Mouse (Mus musculus) heart, adult 2 months (tissue): ENCODE measurements around the gene Fgl2.

Experiments
- CTCF ChIP-seq: fragments of 200-600 bp; IDR thresholded peaks from 2 replicates; pipeline ENCODE4 v1.8.1; 2022; ENCODE audit warnings: antibody characterized with exemption, mild to moderate bottlenecking, moderate library complexity
- EP300 ChIP-seq: fragments of 200-500 bp; IDR thresholded peaks from 2 replicates; pipeline ENCODE4 v1.6.1; 2011; ENCODE audit warnings: low read depth, low read length, control low read depth; ENCODE audit not compliant: insufficient read depth
- POLR2A ChIP-seq: fragments of 200-500 bp; IDR thresholded peaks from 2 replicates; pipeline ENCODE4 v1.6.1; 2011; ENCODE audit warnings: mild to moderate bottlenecking, low read depth, low read length, control low read depth; ENCODE audit not compliant: insufficient read depth

DNA sequence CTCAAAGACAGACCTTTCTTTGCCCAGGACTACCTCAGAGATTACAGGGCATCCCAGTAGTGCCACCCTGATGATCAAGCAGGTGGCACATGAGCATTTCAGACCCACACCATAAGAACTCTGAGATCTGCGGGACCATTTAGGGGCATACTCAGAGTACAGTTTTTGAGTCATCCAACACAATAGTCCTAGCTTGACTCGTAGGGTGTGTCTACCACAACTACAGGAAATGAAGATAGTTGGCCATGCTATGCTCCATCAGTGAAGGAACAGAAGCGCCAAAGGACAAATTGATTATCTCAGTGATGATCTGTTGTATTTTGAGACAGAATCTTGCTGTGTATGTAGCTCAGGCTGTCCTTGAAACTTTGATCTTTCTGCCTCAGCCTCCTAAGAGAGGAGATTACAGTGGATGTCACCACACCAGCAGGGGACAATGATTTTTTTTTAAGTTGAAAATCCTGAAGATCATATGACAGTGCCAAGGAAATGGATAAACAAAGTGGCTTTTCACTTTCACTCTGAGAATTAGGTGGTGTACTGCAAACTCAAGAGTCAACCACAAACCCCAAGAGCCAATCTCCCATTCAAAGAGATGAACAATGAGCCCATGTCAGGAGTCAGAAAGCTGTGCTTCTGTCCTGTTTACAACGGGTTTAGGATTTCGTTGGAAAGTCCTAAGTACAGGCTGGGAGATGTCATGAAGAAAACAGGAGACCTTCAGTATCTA is 2.1 kb upstream of the Fgl2 start:
- TF ChIP-seq CTCF, result no peak
- no peak for TF ChIP-seq EP300
- no peak for TF ChIP-seq POLR2A
